Mouse (Mus musculus) MEL (cell line): ENCODE measurements around the gene Inpp4b.

Experiments used
- CTCF ChIP-seq, 3 experiments: IDR thresholded peaks in 2 of 3; conservative IDR thresholded peaks in 1 of 3; 2 replicates each; pipeline ENCODE4 v1.5.1; 2011 to 2012; ENCODE audit warnings: low read length in 3 of 3, low read depth in 2 of 3, mild to moderate bottlenecking in 2 of 3, improper control_type of control experiment in 1 of 3, inconsistent platforms in 1 of 3, mixed read lengths in 1 of 3, moderate library complexity in 1 of 3; ENCODE audit not compliant: control insufficient read depth in 1 of 3, insufficient read depth in 1 of 3, poor library complexity in 1 of 3, severe bottlenecking in 1 of 3
- GATA1 ChIP-seq: IDR thresholded peaks from 2 replicates; pipeline ENCODE4 v1.6.1; 2011; ENCODE audit warnings: low read depth, low read length, improper control_type of control experiment
- JUND ChIP-seq: IDR thresholded peaks from 2 replicates; pipeline ENCODE4 v1.6.1; 2011; ENCODE audit warnings: low read depth, mild to moderate bottlenecking, improper control_type of control experiment, low read length
- MAX ChIP-seq: IDR thresholded peaks from 2 replicates; pipeline ENCODE4 v1.6.1; 2011; ENCODE audit warnings: low read length, improper control_type of control experiment
- POLR2A ChIP-seq, 2 experiments: IDR thresholded peaks; 2 replicates each; pipeline ENCODE4 v1.6.1; 2011 to 2012; ENCODE audit warnings: low read length in 2 of 2, mild to moderate bottlenecking in 2 of 2, control low read depth in 1 of 2, improper control_type of control experiment in 1 of 2, low read depth in 1 of 2, moderate library complexity in 1 of 2; ENCODE audit not compliant: control insufficient read depth in 1 of 2, insufficient read depth in 1 of 2, poor library complexity in 1 of 2
- POLR2AphosphoS2 ChIP-seq: IDR thresholded peaks from 2 replicates; pipeline ENCODE4 v1.6.1; 2011; ENCODE audit warnings: low read length, improper control_type of control experiment
- SIN3A ChIP-seq: IDR thresholded peaks from 2 replicates; pipeline ENCODE4 v1.6.1; 2012; ENCODE audit warnings: low read length, improper control_type of control experiment, inconsistent platforms
- ZKSCAN1 ChIP-seq: IDR thresholded peaks from 2 replicates; pipeline ENCODE4 v1.6.1; 2012; ENCODE audit warnings: low read depth, mild to moderate bottlenecking, inconsistent platforms, low read length, improper control_type of control experiment, moderate library complexity

- TF ChIP-seq JUND (no peak), CTCF (IDR thresholded peaks at IDR 0.05 in 2 of 3, conservative IDR thresholded peaks at IDR 0.05 in 1 of 3; ENCODE audit: control insufficient read depth in 1 of 3, insufficient read depth in 1 of 3, low read depth in 2 of 3, low read length in 3 of 3, poor library complexity in 1 of 3, severe bottlenecking in 1 of 3) (no peak), GATA1 (no peak), ZKSCAN1 (no peak), POLR2A (IDR thresholded peaks at IDR 0.05; ENCODE audit: control insufficient read depth in 1 of 2, insufficient read depth in 1 of 2, low read depth in 1 of 2, low read length in 2 of 2, poor library complexity in 1 of 2) (no peak), MAX (no peak), SIN3A (no peak), POLR2AphosphoS2 (no peak)
Observed at GRCm38 (mm10) chr8:81358108-81358507, 15.8 kb downstream of the Inpp4b start.
